Mouse (Mus musculus) gonadal fat pad, adult 2 months (tissue): ENCODE data around the gene Grhl3. TPM values are rescaled to one million over a fixed set of nuclear protein-coding genes. Genes with fewer than 3 reads are reported as not detected.
A peak's percentile ranks its signal among the peaks of the same experiment; 100 is the strongest.

Experiments used
- DNase-seq: peaks from one replicate; pipeline ENCODE4 v3.0.0-alpha.2; 2012; ENCODE audit warnings: low read depth
- polyA plus RNA-seq: library from polyadenylated mRNA; depleted of rRNA; stranded (reverse); fragments of >200 nt; gene quantifications from 2 replicates; pipeline ENCODE4 v1.2.3, GENCODE M21; 2012; rRNA removed

Gene Grhl3
- polyA plus RNA-seq, 1 experiment = not detected

- peak; percentile 85 for DNase-seq
Observed at GRCm38 (mm10) chr4:135494521-135495396, 78.7 kb downstream of the Grhl3 start, which contains the start of the genes Stpg1 and Nipal3. Gene Stpg1 (plus strand): TSS chr4:135494790. Gene Nipal3 (minus strand): TSS chr4:135495038.

GRCm38 (mm10) chr4:135493691-135494520 lies 79.5 kb downstream of the Grhl3 start:
- DNase-seq = no peak

- DNase-seq = no peak
Observed at GRCm38 (mm10) chr4:135493271-135493670, 80.2 kb downstream of the Grhl3 start.

Other genes with a start within 250 kb of the Grhl3 start
- gene Srrm1, start 220.3 kb downstream of the Grhl3 start, polyA plus RNA-seq = 35.4 and 62.4 TPM in 2 replicates
- 9.5 and 11.1 TPM in 2 replicates for gene Ncmap, start 175.4 kb downstream of the Grhl3 start, polyA plus RNA-seq
- 11.4 and 14.1 TPM in 2 replicates for gene Rcan3, start 139.8 kb downstream of the Grhl3 start, polyA plus RNA-seq
- gene Stpg1, start 78.8 kb downstream of the Grhl3 start, polyA plus RNA-seq = 0.49 and 0.90 TPM in 2 replicates
- gene Nipal3, start 78.6 kb downstream of the Grhl3 start, polyA plus RNA-seq = 11.7 and 14.2 TPM in 2 replicates
- gene Ifnlr1, start 112.7 kb upstream of the Grhl3 start, polyA plus RNA-seq = 3.9 and 4.4 TPM in 2 replicates
- gene Il22ra1, start 154.5 kb upstream of the Grhl3 start, polyA plus RNA-seq = 0.57 and 0.96 TPM in 2 replicates
- 0.67 and 1.1 TPM in 2 replicates for gene Myom3, start 186.1 kb upstream of the Grhl3 start, polyA plus RNA-seq